Mouse (Mus musculus) monocyte, adult 2 months (primary cell): Measurements from ENCODE around the gene Pip5k1a.
A peak's percentile ranks its signal among the peaks of the same experiment; 100 is the strongest.
"Not testable (repeated sequence)": the region's sequence is repeated elsewhere in the genome, so short reads cannot be mapped to it uniquely, and the experiment has no call there.

Source experiments
- DNase-seq, 2 experiments: peaks; one replicate each; pipeline ENCODE4 v3.0.0; 2022; ENCODE audit warnings: low spot score in 2 of 2, low read depth in 1 of 2

Pip5k1a gene

GRCm38 (mm10) chr3:95043251-95043650, 63.5 kb downstream of the Pip5k1a start:
- no peak for DNase-seq

DNA sequence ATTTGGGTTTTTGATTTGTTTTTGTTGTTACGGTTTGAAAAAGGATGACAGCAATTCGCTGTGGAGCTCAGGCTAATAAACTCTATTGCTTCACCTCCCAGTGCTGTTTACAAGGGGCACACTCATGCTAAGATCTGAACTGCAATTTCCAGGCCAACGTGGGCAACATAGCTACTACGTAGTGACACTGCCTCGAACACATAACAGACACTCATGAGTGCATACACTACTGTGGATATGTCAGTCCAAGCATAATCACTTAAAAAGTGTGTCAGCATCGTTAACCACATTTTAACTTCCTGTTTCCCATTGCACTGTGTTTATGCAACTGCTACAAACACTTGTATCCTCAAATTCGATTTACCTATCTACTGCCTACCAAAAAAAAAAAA, 63.9 kb downstream of the Pip5k1a start:
- no peak for DNase-seq

- peak; percentile 91 to 92 for DNase-seq
Measured at GRCm38 (mm10) chr3:95042166-95042837, 64.4 kb downstream of the Pip5k1a start, which contains the start of gene Psmd4. Gene Psmd4, minus strand, starts transcription at chr3:95042614.

DNA sequence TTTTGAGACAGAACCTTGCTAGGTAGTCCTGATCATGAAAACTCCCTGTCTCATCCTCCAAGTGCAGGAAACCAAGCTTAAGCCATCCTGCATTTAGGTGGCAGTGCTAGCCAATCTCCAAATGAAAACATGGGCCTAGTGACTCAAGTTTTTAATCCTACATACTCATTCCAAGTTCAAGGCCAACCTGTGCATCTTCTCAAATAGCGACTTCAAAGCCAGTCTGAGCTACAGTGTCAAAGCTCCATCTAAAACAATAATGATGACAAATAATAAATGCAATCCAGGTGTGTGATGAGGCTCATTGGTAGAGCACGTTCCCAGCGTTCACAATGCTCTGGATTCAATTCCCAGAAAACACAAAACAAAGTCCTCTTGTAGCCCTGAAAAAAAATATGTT, 65.1 kb downstream of the Pip5k1a start:
- no peak for DNase-seq

DNA sequence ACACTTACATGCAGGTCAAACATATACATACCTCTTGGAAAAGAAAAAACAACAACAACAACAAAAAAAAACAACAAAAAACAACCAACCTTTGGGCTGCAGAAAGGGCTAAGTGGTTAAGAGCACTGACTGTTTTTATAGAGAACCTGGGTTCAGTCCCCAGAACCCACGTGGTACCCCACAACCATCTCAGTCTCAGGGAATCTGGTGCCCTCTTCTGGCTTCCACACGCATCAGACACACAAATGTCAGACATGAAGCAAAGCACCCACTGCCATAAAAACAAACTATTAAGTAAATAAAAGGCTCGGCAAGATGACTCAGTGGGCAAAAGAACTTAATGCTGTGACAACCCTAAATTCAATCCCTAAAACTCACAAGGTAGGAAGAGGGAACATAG, 76.8 kb downstream of the Pip5k1a start:
- no peak for DNase-seq

DNA sequence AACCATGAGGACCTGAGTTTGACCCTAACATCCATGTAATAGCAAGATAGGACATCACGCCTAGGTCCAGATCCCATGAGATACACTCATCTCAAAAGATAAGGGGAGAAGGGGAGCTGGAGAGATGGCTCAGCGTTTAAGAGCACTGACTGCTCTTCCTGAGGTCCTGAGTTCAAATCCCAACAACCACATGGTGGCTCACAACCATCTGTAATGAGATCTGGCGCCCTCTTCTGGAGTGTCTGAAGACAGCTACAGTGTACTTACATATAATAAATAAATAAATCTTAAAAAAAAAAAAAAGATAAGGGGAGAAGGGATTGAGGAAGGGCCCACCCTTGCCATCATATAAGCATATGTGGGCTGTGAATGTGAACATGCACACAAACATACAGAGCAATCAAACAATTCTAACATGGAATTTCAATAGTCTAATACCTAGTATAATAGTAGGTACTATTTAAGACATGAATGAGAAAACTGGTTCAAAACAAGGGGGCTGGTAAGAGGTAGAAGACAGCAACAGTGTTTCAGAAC, 77.4 kb downstream of the Pip5k1a start:
- DNase-seq: not testable (repeated sequence)

- DNase-seq: no peak
Measured at GRCm38 (mm10) chr3:95028603-95029002, 78.1 kb downstream of the Pip5k1a start.

- no peak for DNase-seq
Measured at GRCm38 (mm10) chr3:95027701-95028100, 79.0 kb downstream of the Pip5k1a start.

- no peak for DNase-seq
Measured at GRCm38 (mm10) chr3:95027057-95027645, 79.6 kb downstream of the Pip5k1a start.

DNA sequence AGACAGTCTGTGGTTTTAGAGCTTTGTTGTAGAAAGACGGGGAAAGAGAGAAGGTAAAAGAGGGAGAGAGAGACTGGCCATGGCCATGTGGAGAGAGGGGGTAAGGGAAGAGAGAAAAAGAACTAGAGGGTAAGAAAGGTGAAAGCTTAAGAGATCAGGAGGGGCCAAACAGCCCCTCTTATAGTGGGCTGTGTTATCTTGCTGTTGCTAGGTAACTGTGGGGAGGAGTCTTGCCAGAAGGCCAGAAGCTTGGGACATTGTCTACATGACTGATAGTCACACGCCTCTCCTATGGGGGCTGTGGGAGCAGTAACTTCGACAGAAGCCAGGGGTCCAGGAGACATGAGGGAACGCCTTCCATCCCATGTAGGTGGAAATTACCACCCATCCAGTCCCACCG, 81.5 kb downstream of the Pip5k1a start:
- no peak for DNase-seq

GRCm38 (mm10) chr3:95024551-95024950, 82.2 kb downstream of the Pip5k1a start:
- DNase-seq: no peak

DNA sequence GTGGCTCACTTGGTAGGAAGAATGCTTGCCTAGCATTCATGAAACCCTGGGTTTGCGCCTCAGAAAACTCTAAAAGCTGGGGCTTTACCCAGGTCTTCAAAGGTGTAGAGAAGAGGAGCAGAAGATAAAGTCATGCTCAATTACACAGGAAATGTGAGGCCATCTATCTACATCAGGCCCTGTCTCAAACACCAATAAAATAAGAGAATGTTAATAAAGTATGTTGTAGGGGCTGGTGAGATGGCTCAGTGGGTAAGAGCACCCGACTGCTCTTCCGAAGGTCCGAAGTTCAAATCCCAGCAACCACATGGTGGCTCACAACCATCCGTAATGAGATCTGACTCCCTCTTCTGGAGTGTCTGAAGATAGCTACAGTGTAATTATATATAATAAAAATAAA, 85.8 kb downstream of the Pip5k1a start:
- not testable (repeated sequence) for DNase-seq

- no peak for DNase-seq
Measured at GRCm38 (mm10) chr3:95018741-95019140, 88.0 kb downstream of the Pip5k1a start.

GRCm38 (mm10) chr3:95016532-95017056, 90.1 kb downstream of the Pip5k1a start:
- no peak for DNase-seq

- DNase-seq: peak; percentile 88
Measured at GRCm38 (mm10) chr3:95015891-95016531, 90.7 kb downstream of the Pip5k1a start.

- DNase-seq: peak; percentile 99
Measured at GRCm38 (mm10) chr3:95015337-95015872, 91.3 kb downstream of the Pip5k1a start, which contains the start of gene Zfp687. Gene Zfp687, minus strand, starts transcription at chr3:95015448.

DNA sequence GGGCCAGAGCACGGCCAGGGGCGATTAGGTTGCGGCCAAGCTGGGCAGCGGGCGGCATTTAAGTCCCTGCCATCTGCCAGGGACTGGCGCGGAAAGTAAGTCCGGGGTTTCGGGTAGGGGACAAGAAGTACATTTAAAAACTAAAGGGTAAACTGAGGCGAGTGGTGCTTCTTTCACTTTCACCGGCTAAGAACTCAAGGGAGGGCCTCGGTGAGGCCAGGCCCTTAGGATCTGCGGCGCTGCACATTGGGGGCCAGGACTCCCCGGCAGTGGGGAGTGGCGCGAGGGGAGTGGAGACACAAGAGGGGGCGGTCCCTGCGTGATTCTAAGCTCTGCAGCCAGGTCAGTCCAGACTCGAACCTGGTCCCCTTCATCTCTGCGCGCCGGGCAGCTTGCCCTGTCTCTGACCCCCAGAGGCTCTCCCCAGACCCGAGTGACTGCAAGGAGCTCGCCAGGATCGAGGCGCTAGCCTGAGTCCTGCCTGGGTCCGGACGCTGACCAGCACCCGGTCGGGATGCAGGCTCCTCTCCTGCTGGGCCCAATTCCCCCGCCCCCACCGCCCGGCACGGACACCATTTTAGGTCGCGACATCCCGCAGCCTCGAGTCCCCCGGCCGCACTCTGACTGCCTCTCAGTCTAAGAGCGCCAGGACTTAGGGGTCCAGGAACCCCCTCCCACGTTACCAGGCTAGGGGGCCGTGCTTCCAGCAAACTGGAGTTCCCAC, 92.1 kb downstream of the Pip5k1a start:
- DNase-seq: peak in 1 of 2 experiments; percentile 33

GRCm38 (mm10) chr3:95013699-95014427, 92.9 kb downstream of the Pip5k1a start:
- no peak for DNase-seq

DNA sequence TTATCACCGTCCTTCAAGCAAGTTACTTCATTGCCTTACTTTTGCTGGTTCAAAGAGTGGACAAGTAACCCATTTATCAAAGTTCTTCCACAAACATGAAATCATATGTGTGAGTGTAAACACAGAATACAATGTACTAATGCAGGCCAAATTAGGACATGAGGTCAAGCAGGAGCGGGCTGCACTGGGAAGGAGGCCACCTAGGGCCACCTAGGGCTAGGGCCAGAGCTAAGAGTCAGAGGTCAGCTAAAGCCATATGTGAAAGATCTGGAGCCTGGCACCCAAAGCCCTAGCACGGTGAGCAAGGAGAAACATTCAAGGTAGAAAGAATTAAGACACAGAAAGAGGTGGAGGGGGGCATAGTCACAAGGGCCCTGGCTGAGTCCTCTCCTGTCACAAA, 93.7 kb downstream of the Pip5k1a start:
- DNase-seq: no peak

GRCm38 (mm10) chr3:95010396-95010795, 96.3 kb downstream of the Pip5k1a start:
- no peak for DNase-seq
